Mouse (Mus musculus) midbrain, embryonic 16.5 days (tissue): ENCODE data around the gene Abcb9. TPM values are rescaled to one million over a fixed set of nuclear protein-coding genes. Genes with fewer than 3 reads are reported as not detected.

Source experiments
- ATAC-seq: fragments of 200-750 bp; cut with Nextera tagmentation; 2 replicates; pipeline ENCODE4 v1.8.0; 2017; ENCODE audit warnings: moderate TSS enrichment
- H3K27ac ChIP-seq: fragments of 300-500 bp; sonication (generic); 2 replicates; pipeline ENCODE4 v1.5.1; 2014; ENCODE audit warnings: mild to moderate bottlenecking, low read length, mixed read lengths
- H3K27me3 ChIP-seq: fragments of 300-500 bp; sonication (generic); 2 replicates; pipeline ENCODE4 v1.6.1; 2014; ENCODE audit warnings: low read depth, low read length, mixed read lengths; ENCODE audit not compliant: control insufficient read depth, insufficient read depth
- H3K36me3 ChIP-seq: fragments of 300-500 bp; sonication (generic); 2 replicates; pipeline ENCODE4 v1.6.1; 2014; ENCODE audit warnings: mild to moderate bottlenecking, low read length, moderate library complexity, mixed read lengths; ENCODE audit not compliant: control insufficient read depth, insufficient read depth
- H3K4me1 ChIP-seq: fragments of 300-500 bp; sonication (generic); 2 replicates; pipeline ENCODE4 v1.6.1; 2014; ENCODE audit warnings: mild to moderate bottlenecking, low read length, mixed read lengths; ENCODE audit not compliant: control insufficient read depth, insufficient read depth
- H3K4me2 ChIP-seq: fragments of 300-500 bp; sonication (generic); 2 replicates; pipeline ENCODE4 v1.6.1; 2014; ENCODE audit warnings: mild to moderate bottlenecking, low read length, mixed read lengths
- H3K4me3 ChIP-seq: fragments of 300-500 bp; sonication (generic); 2 replicates; pipeline ENCODE4 v1.5.1; 2014; ENCODE audit warnings: low read depth, mild to moderate bottlenecking, low read length, moderate library complexity, mixed read lengths
- H3K9ac ChIP-seq: fragments of 300-500 bp; sonication (generic); 2 replicates; pipeline ENCODE4 v1.6.1; 2014; ENCODE audit warnings: low read depth, low read length, mixed read lengths
- H3K9me3 ChIP-seq: fragments of 300-500 bp; sonication (generic); replicated peaks from 2 replicates; pipeline ENCODE4 v1.6.1; 2014; ENCODE audit warnings: mild to moderate bottlenecking, low read length, mixed read lengths; ENCODE audit not compliant: control insufficient read depth, poor library complexity, severe bottlenecking
- WGBS: fragments of 180-500 bp; shearing (Covaris S2); extraction: QIAGEN DNeasy Blood & Tissue Kit; methylation state at CpG from one replicate; pipeline ENCODE4 v1.1.7; 2014; 5-methylcytosine and 5-hydroxymethylcytosine counted together
- polyA plus RNA-seq: library from polyadenylated mRNA; unstranded; fragments of >200 nt; fragmentation: Nextera tagmentation; extraction: Ambion mirVana; gene quantifications from 2 replicates; pipeline ENCODE4 v1.2.1, GENCODE M21; 2015

Abcb9 gene
- polyA plus RNA-seq, 1 experiment from 2014 or later = 21.7 TPM

GRCm38 (mm10) chr5:124114276-124115025, 18.9 kb upstream of the Abcb9 start:
- H3K27me3 ChIP-seq = no peaks in the 10 kb centered on the region
- ATAC-seq = no peak
- no peak overlapping the region for H3K9ac ChIP-seq
- H3K9me3 ChIP-seq = no peaks in the 10 kb centered on the region
- WGBS = 92% methylated on average over 24 of the region's 24 CpGs
- peaks cover 32% of the 10 kb centered on the region for H3K4me1 ChIP-seq
- no peak overlapping the region for H3K4me2 ChIP-seq
- no peak overlapping the region for H3K4me3 ChIP-seq
- peaks cover 7% of the 10 kb centered on the region; the same call in 1 of the 2 replicates for H3K36me3 ChIP-seq
- H3K27ac ChIP-seq = no peak overlapping the region

- Histone ChIP-seq H3K4me1 (peaks cover 30% of the 10 kb centered on the region), H3K9me3 (no peaks in the 10 kb centered on the region), H3K9ac (peak overlapping the region; percentile 71), H3K27me3 (no peaks in the 10 kb centered on the region), H3K36me3 (peaks cover 3% of the 10 kb centered on the region; the same call in 1 of the 2 replicates), H3K4me2 (peak overlapping the region; percentile 96), H3K4me3 (peak overlapping the region; percentile 71), H3K27ac (0 out of 2 replicates have a peak overlapping the region, but pooled peaks have one; percentile 93)
- 14% methylated on average over 14 of the region's 14 CpGs for WGBS
- ATAC-seq = no peak
These were observed 17.4 kb upstream of the Abcb9 start for GRCm38 (mm10) chr5:124113030-124113429.

GRCm38 (mm10) chr5:124112531-124112930, 16.9 kb upstream of the Abcb9 start:
- Histone ChIP-seq H3K27me3 (no peaks in the 10 kb centered on the region), H3K27ac (peak overlapping the region; percentile 93), H3K36me3 (peaks cover 3% of the 10 kb centered on the region; the same call in 1 of the 2 replicates), H3K9ac (peak overlapping the region; percentile 71), H3K4me2 (peak overlapping the region; percentile 96), H3K4me1 (peaks cover 30% of the 10 kb centered on the region), H3K9me3 (no peaks in the 10 kb centered on the region), H3K4me3 (peak overlapping the region; percentile 71)
- ATAC-seq = no peak
- 2% methylated on average over 18 of the region's 18 CpGs for WGBS

- Histone ChIP-seq H3K27ac (peak within 1 kb of the TSS; percentile 93), H3K4me1 (peaks cover 26% of the 10 kb centered on the region), H3K36me3 (peaks cover 3% of the 10 kb centered on the region; the same call in 1 of the 2 replicates), H3K9ac (peak within 1 kb of the TSS; percentile 71), H3K4me3 (peak within 1 kb of the TSS; percentile 71), H3K4me2 (peak within 1 kb of the TSS; percentile 96), H3K27me3 (no peaks in the 10 kb centered on the region), H3K9me3 (no peaks in the 10 kb centered on the region)
- 1% methylated on average over 66 of the region's 66 CpGs for WGBS
- peak; percentile 97 for ATAC-seq
These were observed 16.3 kb upstream of the Abcb9 start, which contains the start of gene Ogfod2 for GRCm38 (mm10) chr5:124111742-124112497. TSS of gene Ogfod2 (plus strand) at chr5:124112297.

- ATAC-seq = peak; percentile 12; the same call in 1 of the 2 replicates
- 19% methylated on average over 17 of the region's 17 CpGs for WGBS
- no peaks in the 10 kb centered on the region for H3K27me3 ChIP-seq
- peaks cover 3% of the 10 kb centered on the region; the same call in 1 of the 2 replicates for H3K36me3 ChIP-seq
- H3K9me3 ChIP-seq = no peaks in the 10 kb centered on the region
- peak overlapping the region; percentile 93 for H3K27ac ChIP-seq
- peak overlapping the region; percentile 71 for H3K9ac ChIP-seq
- H3K4me1 ChIP-seq = peaks cover 21% of the 10 kb centered on the region
- H3K4me2 ChIP-seq = peak overlapping the region; percentile 83
- H3K4me3 ChIP-seq = peak overlapping the region; percentile 71
These were observed 15.6 kb upstream of the Abcb9 start for GRCm38 (mm10) chr5:124111077-124111741.

GRCm38 (mm10) chr5:124103552-124103951, 8.0 kb upstream of the Abcb9 start:
- no peak overlapping the region for H3K27ac ChIP-seq
- no peak for ATAC-seq
- H3K27me3 ChIP-seq = no peaks in the 10 kb centered on the region
- H3K4me1 ChIP-seq = no peaks in the 10 kb centered on the region
- no peak overlapping the region for H3K4me2 ChIP-seq
- H3K4me3 ChIP-seq = no peak overlapping the region
- WGBS = 96% methylated on average over 9 of the region's 9 CpGs
- no peaks in the 10 kb centered on the region for H3K36me3 ChIP-seq
- no peaks in the 10 kb centered on the region for H3K9me3 ChIP-seq
- H3K9ac ChIP-seq = no peak overlapping the region

- 88% methylated on average over 3 of the region's 3 CpGs for WGBS
- Histone ChIP-seq H3K27ac (no peak overlapping the region), H3K4me2 (no peak overlapping the region), H3K4me3 (no peak overlapping the region), H3K9me3 (no peaks in the 10 kb centered on the region), H3K9ac (no peak overlapping the region), H3K27me3 (no peaks in the 10 kb centered on the region), H3K36me3 (no peaks in the 10 kb centered on the region), H3K4me1 (no peaks in the 10 kb centered on the region)
- ATAC-seq = no peak
These were observed 7.4 kb upstream of the Abcb9 start for GRCm38 (mm10) chr5:124103020-124103419.

GRCm38 (mm10) chr5:124102326-124102725, 6.7 kb upstream of the Abcb9 start:
- Histone ChIP-seq H3K4me3 (no peak overlapping the region), H3K27ac (no peak overlapping the region), H3K4me1 (no peaks in the 10 kb centered on the region), H3K4me2 (no peak overlapping the region), H3K9me3 (no peaks in the 10 kb centered on the region), H3K27me3 (no peaks in the 10 kb centered on the region), H3K36me3 (no peaks in the 10 kb centered on the region), H3K9ac (no peak overlapping the region)
- no peak for ATAC-seq
- 89% methylated on average over 6 of the region's 6 CpGs for WGBS
